Mouse (Mus musculus) yolk sac, embryonic 10.5 days (tissue): ENCODE data around the gene Ryr1.
"Not testable (repeated sequence)": the region's sequence is repeated elsewhere in the genome, so short reads cannot be mapped to it uniquely, and the experiment has no call there.

Experiments used
- DNase-seq: peaks from one replicate; pipeline ENCODE4 v3.0.0-alpha.2; 2017; ENCODE audit warnings: low spot score

Gene Ryr1

GRCm38 (mm10) chr7:28985207-28985606 lies 139.8 kb downstream of the Ryr1 start:
- DNase-seq: no peak

GRCm38 (mm10) chr7:28984452-28984851 lies 140.5 kb downstream of the Ryr1 start:
- DNase-seq: no peak

- DNase-seq: no peak
Observed at GRCm38 (mm10) chr7:28983849-28984248, 141.1 kb downstream of the Ryr1 start.

GRCm38 (mm10) chr7:28983141-28983564 lies 141.8 kb downstream of the Ryr1 start:
- no peak for DNase-seq

GRCm38 (mm10) chr7:28982274-28983013 lies 142.5 kb downstream of the Ryr1 start:
- DNase-seq: peak; percentile 27

GRCm38 (mm10) chr7:28981651-28982273 lies 143.2 kb downstream of the Ryr1 start, which contains the start of the genes Eif3k and Map4k1:
Gene Eif3k, minus strand, starts transcription at chr7:28981864.
Gene Map4k1, plus strand, starts transcription at chr7:28982050.
- peak; percentile 97 for DNase-seq

- peak; percentile 71 for DNase-seq
Observed at GRCm38 (mm10) chr7:28977556-28977955, 147.4 kb downstream of the Ryr1 start.

- DNase-seq: no peak
Observed at GRCm38 (mm10) chr7:28973025-28973424, 152.0 kb downstream of the Ryr1 start.

- DNase-seq: no peak
Observed at GRCm38 (mm10) chr7:28972542-28972985, 152.4 kb downstream of the Ryr1 start.

GRCm38 (mm10) chr7:28971770-28972269 lies 153.2 kb downstream of the Ryr1 start:
- no peak for DNase-seq

- DNase-seq: no peak
Observed at GRCm38 (mm10) chr7:28971029-28971428, 153.9 kb downstream of the Ryr1 start.

- peak; percentile 87 for DNase-seq
Observed at GRCm38 (mm10) chr7:28969672-28970394, 155.1 kb downstream of the Ryr1 start.

- no peak for DNase-seq
Observed at GRCm38 (mm10) chr7:28969271-28969670, 155.7 kb downstream of the Ryr1 start.

GRCm38 (mm10) chr7:28968120-28968519 lies 156.9 kb downstream of the Ryr1 start:
- DNase-seq: not testable (repeated sequence)

GRCm38 (mm10) chr7:28966751-28967505 lies 158.1 kb downstream of the Ryr1 start:
- no peak for DNase-seq

- no peak for DNase-seq
Observed at GRCm38 (mm10) chr7:28966181-28966580, 158.8 kb downstream of the Ryr1 start.

GRCm38 (mm10) chr7:28965346-28965840 lies 159.6 kb downstream of the Ryr1 start:
- no peak for DNase-seq

GRCm38 (mm10) chr7:28963399-28963923 lies 161.5 kb downstream of the Ryr1 start:
- no peak for DNase-seq

- DNase-seq: peak; percentile 98
Observed at GRCm38 (mm10) chr7:28961927-28962670, 162.9 kb downstream of the Ryr1 start, which contains the start of gene Actn4. Gene Actn4, minus strand, starts transcription at chr7:28962340.

GRCm38 (mm10) chr7:28961584-28961926 lies 163.4 kb downstream of the Ryr1 start:
- no peak for DNase-seq
